Mouse (Mus musculus): Measurements from ENCODE around the gene Chd4. TPM values are rescaled to one million over a fixed set of nuclear protein-coding genes. Genes with fewer than 3 reads are reported as not detected.

Gene Chd4
- polyA plus RNA-seq, 1 experiment from 2014 or later = 87.5 TPM

DNA sequence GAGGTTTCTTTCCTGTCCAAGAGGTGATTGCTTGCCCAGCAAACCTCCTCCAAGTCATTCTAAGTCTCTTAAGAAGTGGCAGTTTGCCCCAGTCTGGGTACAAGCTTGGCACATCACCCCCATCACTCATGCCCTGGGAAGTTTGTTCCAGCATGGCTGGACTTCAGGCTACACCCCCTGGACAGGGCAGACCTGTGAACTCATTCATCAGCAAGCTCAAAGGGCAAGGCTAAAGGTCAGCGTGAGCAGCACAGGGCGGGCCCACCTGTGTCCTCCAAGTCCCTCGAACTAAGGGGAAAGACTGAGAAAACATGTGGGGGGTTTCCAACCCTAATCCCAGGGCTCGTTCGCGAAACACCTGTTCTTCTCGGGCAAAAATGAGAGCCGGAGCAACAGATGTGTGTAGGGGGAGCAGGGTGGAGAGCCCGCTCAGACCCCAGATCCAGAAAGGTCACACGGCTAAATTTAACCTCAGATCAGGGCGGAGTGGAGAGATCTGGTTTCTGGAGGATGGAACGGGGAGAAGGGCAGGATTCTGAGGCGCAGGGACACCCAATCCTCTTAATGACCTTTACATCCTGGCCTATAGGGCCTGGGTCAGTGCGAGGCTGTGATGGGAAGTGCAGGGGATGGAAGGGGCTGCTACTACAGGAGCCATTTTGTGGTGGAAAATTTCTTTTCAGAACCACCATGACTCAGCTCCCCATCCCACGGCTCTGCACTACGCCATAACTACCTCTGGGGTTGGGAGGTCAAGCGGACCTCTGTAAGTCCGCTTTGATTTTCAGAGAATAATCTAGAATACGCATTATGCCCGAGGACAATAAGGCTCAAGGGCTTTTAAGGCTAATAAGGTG, 68.2 kb downstream of the Chd4 start:
- Histone ChIP-seq H3K4me2 (peak overlapping the region; percentile 91), H3K4me1 (peaks cover 50% of the 10 kb centered on the region), H3K4me3 (replicated peaks) (peak overlapping the region; percentile 80), H3K27ac (replicated peaks) (peak overlapping the region; percentile 95), H3K9ac (replicated peaks) (peak overlapping the region; percentile 96), H3K9me3 (replicated peaks) (no peaks in the 10 kb centered on the region), H3K36me3 (peaks cover 50% of the 10 kb centered on the region), H3K27me3 (replicated peaks) (no peaks in the 10 kb centered on the region)
- no peak for ATAC-seq (ENCODE audit: low FRiP score)
- WGBS = 6% methylated on average over 20 of the region's 20 CpGs

GRCm38 (mm10) chr6:125164672-125165327, 69.0 kb downstream of the Chd4 start:
- under 1% methylated on average over 39 of the region's 39 CpGs for WGBS
- H3K36me3 ChIP-seq = peaks cover 50% of the 10 kb centered on the region
- peak overlapping the region; percentile 91 for H3K4me2 ChIP-seq

GRCm38 (mm10) chr6:125165328-125165891, 69.6 kb downstream of the Chd4 start:
- Histone ChIP-seq H3K9me3 (replicated peaks) (no peaks in the 10 kb centered on the region), H3K4me1 (peaks cover 50% of the 10 kb centered on the region)

More at GRCm38 (mm10) chr6:125164672-125165327, 69.0 kb downstream of the Chd4 start:
- Histone ChIP-seq H3K27ac (replicated peaks) (peak overlapping the region; percentile 95), H3K4me3 (replicated peaks) (peak overlapping the region; percentile 80), H3K27me3 (replicated peaks) (no peaks in the 10 kb centered on the region), H3K9ac (replicated peaks) (peak overlapping the region; percentile 96), H3K9me3 (replicated peaks) (no peaks in the 10 kb centered on the region), H3K4me1 (peaks cover 50% of the 10 kb centered on the region)
- ATAC-seq (ENCODE audit: low FRiP score) = peak; percentile 56

GRCm38 (mm10) chr6:125166051-125166751, 70.4 kb downstream of the Chd4 start, which contains the start of gene Gapdh:
Gene Gapdh (minus strand): TSS chr6:125166467.
- 1% methylated on average over 17 of the region's 18 CpGs for WGBS
- H3K9me3 ChIP-seq (replicated peaks) = no peaks in the 10 kb centered on the region
- peak; percentile 4 for ATAC-seq (ENCODE audit: low FRiP score)
- peak within 1 kb of the TSS; percentile 91 for H3K4me2 ChIP-seq
- H3K36me3 ChIP-seq = peaks cover 51% of the 10 kb centered on the region
- no peaks in the 10 kb centered on the region for H3K27me3 ChIP-seq (replicated peaks)
- peak within 1 kb of the TSS; percentile 95 for H3K27ac ChIP-seq (replicated peaks)
- H3K4me1 ChIP-seq = peaks cover 45% of the 10 kb centered on the region
- peak within 1 kb of the TSS; percentile 80 for H3K4me3 ChIP-seq (replicated peaks)
- peak within 1 kb of the TSS; percentile 96 for H3K9ac ChIP-seq (replicated peaks)

More at GRCm38 (mm10) chr6:125165328-125165891, 69.6 kb downstream of the Chd4 start:
- H3K9ac ChIP-seq (replicated peaks) = peak overlapping the region; percentile 96
- no peaks in the 10 kb centered on the region for H3K27me3 ChIP-seq (replicated peaks)
- WGBS = under 1% methylated on average over 36 of the region's 36 CpGs
- peak overlapping the region; percentile 91 for H3K4me2 ChIP-seq
- peak overlapping the region; percentile 95 for H3K27ac ChIP-seq (replicated peaks)
- H3K4me3 ChIP-seq (replicated peaks) = peak overlapping the region; percentile 80
- peaks cover 51% of the 10 kb centered on the region for H3K36me3 ChIP-seq
- peak; percentile 94 for ATAC-seq (ENCODE audit: low FRiP score)

DNA sequence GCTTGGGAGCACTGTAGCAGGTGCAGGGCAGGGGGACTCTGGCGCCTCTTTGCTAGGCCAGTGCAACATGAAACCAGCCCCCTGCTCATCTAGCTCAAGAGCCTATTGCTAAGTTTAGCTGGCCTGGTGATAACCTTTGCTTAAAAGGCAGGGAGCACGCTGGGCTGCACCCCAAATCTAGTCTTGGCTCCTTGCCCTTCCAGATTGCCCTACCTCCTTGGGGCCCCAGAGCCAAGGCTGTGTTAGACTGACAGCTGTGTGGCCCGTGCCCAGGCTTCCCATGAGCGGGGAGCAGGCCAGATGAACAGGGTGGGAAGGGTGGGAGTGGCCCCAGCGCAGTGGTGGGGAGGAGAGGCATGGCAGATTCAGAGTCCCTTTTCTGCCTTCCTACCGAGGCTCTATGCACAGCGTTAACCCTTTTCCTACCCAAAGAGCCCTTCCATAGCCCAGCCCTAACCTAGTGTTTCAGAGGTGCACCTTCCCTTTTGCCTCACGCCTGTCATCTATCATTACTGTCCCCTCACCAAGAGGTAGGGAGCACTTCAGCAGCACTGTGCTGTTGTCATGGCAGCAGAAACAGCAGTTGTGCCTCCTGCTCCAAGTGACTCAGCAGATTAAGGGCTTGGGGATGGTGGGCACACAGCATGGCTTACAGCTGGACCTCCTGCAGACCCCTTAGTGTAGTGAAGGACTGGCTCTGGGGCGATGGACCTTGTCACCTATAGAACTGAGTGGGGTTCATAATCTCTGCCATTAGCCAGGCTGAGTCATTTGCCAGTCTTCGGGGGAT, 71.3 kb downstream of the Chd4 start:
- 20% methylated on average over 10 of the region's 10 CpGs for WGBS
- Histone ChIP-seq H3K27me3 (replicated peaks) (no peaks in the 10 kb centered on the region), H3K9ac (replicated peaks) (peak overlapping the region; percentile 64), H3K27ac (replicated peaks) (peak overlapping the region; percentile 95), H3K4me2 (peak overlapping the region; percentile 91), H3K4me1 (peaks cover 40% of the 10 kb centered on the region), H3K4me3 (replicated peaks) (peak overlapping the region; percentile 80), H3K9me3 (replicated peaks) (no peaks in the 10 kb centered on the region), H3K36me3 (peaks cover 55% of the 10 kb centered on the region)
- no peak for ATAC-seq (ENCODE audit: low FRiP score)

- peaks cover 62% of the 10 kb centered on the region for H3K36me3 ChIP-seq
- H3K4me3 ChIP-seq (replicated peaks) = no peak overlapping the region
- no peaks in the 10 kb centered on the region for H3K27me3 ChIP-seq (replicated peaks)
- WGBS = 88% methylated on average over 14 of the region's 14 CpGs
- H3K27ac ChIP-seq (replicated peaks) = no peak overlapping the region
- no peaks in the 10 kb centered on the region for H3K9me3 ChIP-seq (replicated peaks)
- ATAC-seq (ENCODE audit: low FRiP score) = no peak
- H3K4me2 ChIP-seq = no peak overlapping the region
- no peak overlapping the region for H3K9ac ChIP-seq (replicated peaks)
- H3K4me1 ChIP-seq = peaks cover 34% of the 10 kb centered on the region
Measured at GRCm38 (mm10) chr6:125168086-125168485, 72.3 kb downstream of the Chd4 start.

GRCm38 (mm10) chr6:125170194-125170593, 74.4 kb downstream of the Chd4 start:
- Histone ChIP-seq H3K9me3 (replicated peaks) (no peaks in the 10 kb centered on the region), H3K36me3 (peaks cover 75% of the 10 kb centered on the region), H3K9ac (replicated peaks) (no peak overlapping the region), H3K27ac (replicated peaks) (no peak overlapping the region), H3K4me2 (no peak overlapping the region), H3K4me3 (replicated peaks) (no peak overlapping the region), H3K27me3 (replicated peaks) (no peaks in the 10 kb centered on the region), H3K4me1 (peaks cover 18% of the 10 kb centered on the region)
- WGBS = 87% methylated on average over 6 of the region's 6 CpGs
- no peak for ATAC-seq (ENCODE audit: low FRiP score)

- WGBS = 81% methylated on average over 2 of the region's 2 CpGs
- H3K4me1 ChIP-seq = peaks cover under 1% of the 10 kb centered on the region
- H3K9ac ChIP-seq (replicated peaks) = no peak overlapping the region
- H3K27ac ChIP-seq (replicated peaks) = no peak overlapping the region
- H3K27me3 ChIP-seq (replicated peaks) = no peaks in the 10 kb centered on the region
- no peak overlapping the region for H3K4me3 ChIP-seq (replicated peaks)
- H3K9me3 ChIP-seq (replicated peaks) = no peaks in the 10 kb centered on the region
- ATAC-seq (ENCODE audit: low FRiP score) = no peak
- peaks cover 98% of the 10 kb centered on the region for H3K36me3 ChIP-seq
- no peak overlapping the region for H3K4me2 ChIP-seq
Measured at GRCm38 (mm10) chr6:125172474-125172873, 76.7 kb downstream of the Chd4 start.

DNA sequence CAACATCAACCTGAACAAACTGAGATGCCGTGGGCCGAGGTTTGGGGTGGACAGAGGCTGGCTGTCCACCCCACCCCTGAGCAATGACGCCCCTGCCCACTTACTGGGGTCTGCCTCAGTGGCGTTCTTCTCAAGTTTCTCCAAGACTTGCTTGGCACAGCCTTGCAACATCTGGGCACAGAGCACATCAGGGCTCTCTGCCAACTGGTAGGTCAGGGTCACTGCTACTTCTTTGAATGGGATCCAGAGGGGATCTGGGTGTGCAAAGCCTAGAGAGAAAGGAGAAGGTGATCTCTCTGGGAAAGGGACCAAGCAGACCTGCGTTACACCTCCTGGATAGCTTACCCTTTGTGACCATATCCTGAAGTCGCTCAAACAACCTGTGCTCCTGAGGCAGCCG, 77.5 kb downstream of the Chd4 start:
- no peaks in the 10 kb centered on the region for H3K9me3 ChIP-seq (replicated peaks)
- H3K36me3 ChIP-seq = peaks cover 98% of the 10 kb centered on the region
- no peaks in the 10 kb centered on the region for H3K4me1 ChIP-seq
- 97% methylated on average over 7 of the region's 7 CpGs for WGBS
- no peak overlapping the region for H3K9ac ChIP-seq (replicated peaks)
- H3K4me3 ChIP-seq (replicated peaks) = no peak overlapping the region
- no peak for ATAC-seq (ENCODE audit: low FRiP score)
- H3K27ac ChIP-seq (replicated peaks) = no peak overlapping the region
- no peaks in the 10 kb centered on the region for H3K27me3 ChIP-seq (replicated peaks)
- H3K4me2 ChIP-seq = no peak overlapping the region

DNA sequence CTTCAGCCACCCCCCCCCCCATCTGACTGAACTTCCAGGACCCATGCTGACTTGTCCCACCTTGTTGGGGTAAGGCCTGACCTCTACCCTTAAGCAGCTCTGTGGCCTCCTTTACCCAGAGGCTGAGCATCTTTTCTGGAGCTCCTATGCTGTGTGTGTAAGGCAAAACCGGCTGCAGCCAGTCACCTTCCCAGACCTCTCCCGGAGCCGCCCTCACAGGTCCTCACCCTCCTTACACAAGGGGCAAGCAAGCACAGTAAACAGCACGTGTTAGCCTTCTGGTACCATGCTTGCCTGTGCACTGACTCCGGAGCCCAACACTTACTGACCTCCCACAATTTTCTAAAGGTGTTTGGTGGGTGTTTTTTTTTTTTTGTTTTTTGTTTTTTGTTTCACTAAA, 79.7 kb downstream of the Chd4 start:
- Histone ChIP-seq H3K27me3 (replicated peaks) (no peaks in the 10 kb centered on the region), H3K27ac (replicated peaks) (no peak overlapping the region), H3K36me3 (peaks cover 92% of the 10 kb centered on the region), H3K4me3 (replicated peaks) (no peak overlapping the region), H3K9ac (replicated peaks) (no peak overlapping the region), H3K9me3 (replicated peaks) (no peaks in the 10 kb centered on the region), H3K4me2 (no peak overlapping the region), H3K4me1 (no peaks in the 10 kb centered on the region)
- WGBS = 93% methylated on average over 5 of the region's 5 CpGs
- no peak for ATAC-seq (ENCODE audit: low FRiP score)
